ENCODE assay signal across 12 mouse cellular contexts in the genomic region with DNA sequence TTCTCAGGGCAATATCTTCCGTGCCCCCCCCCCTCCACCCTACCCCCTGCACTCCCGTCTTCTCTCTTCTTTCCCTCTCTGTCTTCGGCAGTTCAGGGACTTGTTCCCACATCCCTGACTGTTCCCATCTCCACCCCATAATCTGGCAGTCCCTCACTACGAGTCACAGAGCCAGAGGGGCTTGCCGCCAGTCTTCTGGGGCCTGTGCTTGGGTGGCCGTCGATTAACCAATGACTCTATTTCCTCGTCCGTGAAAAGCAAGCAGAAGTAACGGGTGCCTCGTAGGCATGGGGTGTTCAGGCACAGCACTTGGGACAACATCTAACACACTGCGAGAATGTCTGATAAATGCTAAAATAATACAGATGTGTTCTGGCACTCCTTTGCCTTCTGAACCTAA.
DNase-seq lines count a peak whose midpoint lies in the region; ATAC-seq and TF ChIP-seq lines count a peak whose summit lies in the region.
"Had no signal": no experiment of that assay in that cellular context is flagged by ENCODE, and none has a peak within 500 bp of the region (broad histone marks: within the 10 kb centered on the region; RNA-seq: fewer than 3 reads in every experiment).

No protein-coding gene starts in this region.

- H3K4me2 ChIP-seq in kidney, postnatal 0 days (ENCODE audit: low read length): no peak overlapping the region

- H3K4me3 ChIP-seq in kidney, postnatal 0 days (replicated peaks; ENCODE audit: low read depth, low read length): no peak overlapping the region
- H3K4me3 ChIP-seq: erythroblast, embryonic 14.5 days had no signal

- no peaks in the 10 kb centered on the region for H3K36me3 ChIP-seq in kidney, postnatal 0 days (ENCODE audit: insufficient read depth, low read length)

- no peaks in the 10 kb centered on the region for H3K27me3 ChIP-seq in kidney, postnatal 0 days (ENCODE audit: insufficient read depth, low read length)

- H3K4me1 ChIP-seq in kidney, postnatal 0 days (replicated peaks; ENCODE audit: insufficient read depth, low read length): peaks cover 21% of the 10 kb centered on the region; the same call in 1 of the 2 replicates

- no peak for DNase-seq in kidney, postnatal 0 days (ENCODE audit: low spot score)
- DNase-seq in kidney, adult 18-20 months: no peak
- peak; percentile 30 to 48 for DNase-seq in heart, adult 9 months (ENCODE audit: low spot score in 2 of 2)
- no peak for DNase-seq in spleen, postnatal 4 days (ENCODE audit: low spot score in 2 of 2)
- no peak for DNase-seq in thymus, postnatal 36 days
- DNase-seq: adrenal gland, adult 2 months; cerebellum, adult 18-20 months; thymus, postnatal 14 days had no signal

- no peaks in the 10 kb centered on the region for H3K9me3 ChIP-seq in kidney, postnatal 0 days (replicated peaks; ENCODE audit: low read length)

- no peak for TF ChIP-seq CTCF in kidney, postnatal 0 days (IDR thresholded peaks at IDR 0.05; ENCODE audit: low read depth)

- H3K9ac ChIP-seq in kidney, postnatal 0 days (ENCODE audit: low read depth, low read length): no peak overlapping the region
- H3K9ac ChIP-seq: liver, embryonic 14.5 days had no signal

- H3K27ac ChIP-seq in kidney, postnatal 0 days: 0 out of 2 replicates have a peak overlapping the region, but pooled peaks have one; percentile 37
- H3K27ac ChIP-seq: liver, embryonic 14.5 days had no signal

- no peak for ATAC-seq in kidney, postnatal 0 days (replicated peaks; ENCODE audit: low FRiP score, low read depth)
- peak; percentile 50 for ATAC-seq in granulocyte monocyte progenitor cell, adult 5-6 weeks (replicated peaks; ENCODE audit: poor library complexity, severe bottlenecking)
- peak; percentile 39 for ATAC-seq in megakaryocyte, adult 5-6 weeks (ENCODE audit: poor library complexity, severe bottlenecking)

- WGBS in kidney, postnatal 0 days: 62% methylated on average over 12 of the region's 12 CpGs

Comparison
In these comparisons a context has a peak if more than half of its experiments do, and no peak if none do; other contexts are left out.
1. DNase-seq: peak in heart, adult 9 months (2 of 2); none in kidney, postnatal 0 days (single experiment), kidney, adult 18-20 months (single experiment), spleen, postnatal 4 days (0 of 2) and thymus, postnatal 36 days (0 of 2).